Mouse (Mus musculus): ENCODE results near the gene Ropn1l.

DNA sequence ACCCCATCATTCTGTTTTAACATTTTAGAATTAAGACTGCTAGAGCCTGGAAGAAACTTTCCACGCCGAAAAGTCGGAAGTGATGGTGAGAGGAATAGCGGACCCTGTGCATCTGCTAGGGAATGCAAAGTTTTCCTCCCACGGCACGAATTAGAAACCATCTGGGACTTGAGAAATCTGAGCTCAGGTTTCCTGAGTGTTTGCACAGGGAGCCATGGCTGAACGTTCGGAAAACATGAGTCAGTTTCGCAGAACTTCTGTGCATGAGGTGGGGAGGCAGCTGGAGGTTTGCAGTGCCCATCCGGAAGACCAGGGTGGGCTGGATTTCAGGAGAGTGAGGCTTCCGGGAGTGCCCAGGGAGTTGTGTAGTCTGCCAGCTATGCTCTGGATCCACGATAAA, 25.0 kb downstream of the Ropn1l start:
- TF ChIP-seq CTCF (conservative IDR thresholded peaks at IDR 0.05; ENCODE audit: low read length) (no peak), POU5F1 (IDR thresholded peaks at IDR 0.05; ENCODE audit: borderline replicate concordance, low read length) (no peak), NANOG (IDR thresholded peaks at IDR 0.05; ENCODE audit: borderline replicate concordance, low read length) (no peak)
